Mouse (Mus musculus) frontal cortex, postnatal 10 days (tissue): ENCODE results near the gene Vdr.
A peak's percentile ranks its signal among the peaks of the same experiment; 100 is the strongest.

ENCODE experiments used
- DNase-seq, 2 experiments: peaks; one replicate each; pipeline ENCODE4 v3.0.0; 2022; ENCODE audit warnings: low spot score in 2 of 2, mixed read lengths in 1 of 2

The Vdr gene

GRCm38 (mm10) chr15:97829432-97829831 is 81.0 kb downstream of the Vdr start:
- DNase-seq, result no peak

- DNase-seq, result no peak
Measured at GRCm38 (mm10) chr15:97828901-97829338, 81.5 kb downstream of the Vdr start.

- DNase-seq, result no peak
Measured at GRCm38 (mm10) chr15:97828221-97828842, 82.1 kb downstream of the Vdr start.

- DNase-seq, result no peak
Measured at GRCm38 (mm10) chr15:97827401-97827800, 83.0 kb downstream of the Vdr start.

GRCm38 (mm10) chr15:97826588-97827261 is 83.7 kb downstream of the Vdr start:
- DNase-seq, result no peak

GRCm38 (mm10) chr15:97825941-97826587 is 84.4 kb downstream of the Vdr start:
- DNase-seq, result no peak

GRCm38 (mm10) chr15:97825071-97825940 is 85.1 kb downstream of the Vdr start:
- peak; percentile 58 to 72 for DNase-seq

- no peak for DNase-seq
Measured at GRCm38 (mm10) chr15:97824042-97824441, 86.4 kb downstream of the Vdr start.

GRCm38 (mm10) chr15:97823479-97823878 is 87.0 kb downstream of the Vdr start:
- no peak for DNase-seq

- no peak for DNase-seq
Measured at GRCm38 (mm10) chr15:97822545-97823228, 87.7 kb downstream of the Vdr start.

- no peak for DNase-seq
Measured at GRCm38 (mm10) chr15:97821983-97822363, 88.5 kb downstream of the Vdr start.

GRCm38 (mm10) chr15:97821321-97821982 is 89.0 kb downstream of the Vdr start:
- DNase-seq, result no peak

GRCm38 (mm10) chr15:97819937-97820336 is 90.5 kb downstream of the Vdr start:
- DNase-seq, result no peak

GRCm38 (mm10) chr15:97816199-97816994 is 94.0 kb downstream of the Vdr start:
- DNase-seq, result no peak

- no peak for DNase-seq
Measured at GRCm38 (mm10) chr15:97815254-97815653, 95.2 kb downstream of the Vdr start.

GRCm38 (mm10) chr15:97814703-97815102 is 95.7 kb downstream of the Vdr start:
- DNase-seq, result no peak

- no peak for DNase-seq
Measured at GRCm38 (mm10) chr15:97813452-97814204, 96.8 kb downstream of the Vdr start.

- DNase-seq, result no peak
Measured at GRCm38 (mm10) chr15:97812875-97813274, 97.6 kb downstream of the Vdr start.

- peak; percentile 59 to 79 for DNase-seq
Measured at GRCm38 (mm10) chr15:97812126-97812525, 98.3 kb downstream of the Vdr start.
